Mouse (Mus musculus) testis, adult 2 months (tissue): ENCODE data around the gene Prtg. TPM values are rescaled to one million over a fixed set of nuclear protein-coding genes. Genes with fewer than 3 reads are reported as not detected.

ENCODE experiments used
- H3K27ac ChIP-seq: fragments of 200-500 bp; 2 replicates; pipeline ENCODE4 v1.5.1; 2012; ENCODE audit warnings: low read depth, low read length; ENCODE audit not compliant: control insufficient read depth, insufficient read depth
- H3K27me3 ChIP-seq: fragments of 200-500 bp; 2 replicates; pipeline ENCODE4 v1.6.1; 2012; ENCODE audit warnings: mild to moderate bottlenecking, low read length, moderate library complexity; ENCODE audit not compliant: control insufficient read depth, insufficient read depth
- H3K36me3 ChIP-seq: fragments of 200-500 bp; 2 replicates; pipeline ENCODE4 v1.6.1; 2012; ENCODE audit warnings: mild to moderate bottlenecking, low read length; ENCODE audit not compliant: control insufficient read depth, insufficient read depth
- H3K4me1 ChIP-seq: fragments of 200-500 bp; 2 replicates; pipeline ENCODE4 v1.6.1; 2012; ENCODE audit warnings: low read length; ENCODE audit not compliant: control insufficient read depth, insufficient read depth
- H3K4me3 ChIP-seq: fragments of 200-500 bp; 2 replicates; pipeline ENCODE4 v1.5.1; 2012; ENCODE audit warnings: low read depth, mild to moderate bottlenecking, low read length, moderate library complexity, mixed read lengths; ENCODE audit not compliant: control insufficient read depth
- CTCF ChIP-seq: fragments of 200-500 bp; IDR thresholded peaks from 2 replicates; pipeline ENCODE4 v1.5.1; 2012; ENCODE audit warnings: low read depth, mild to moderate bottlenecking, inconsistent platforms, low read length, moderate library complexity; ENCODE audit not compliant: control insufficient read depth, insufficient read depth, insufficient replicate concordance
- POLR2A ChIP-seq: fragments of 200-500 bp; IDR thresholded peaks from 2 replicates; pipeline ENCODE4 v1.6.1; 2012; ENCODE audit warnings: low read depth, mild to moderate bottlenecking, inconsistent platforms, low read length, moderate library complexity; ENCODE audit not compliant: control insufficient read depth
- polyA plus RNA-seq: library from polyadenylated mRNA; depleted of rRNA; stranded (reverse); fragments of >200 nt; gene quantifications from 2 replicates; pipeline ENCODE4 v1.2.3, GENCODE M21; 2012

The Prtg gene
- polyA plus RNA-seq, 1 experiment = 0.32 TPM

DNA sequence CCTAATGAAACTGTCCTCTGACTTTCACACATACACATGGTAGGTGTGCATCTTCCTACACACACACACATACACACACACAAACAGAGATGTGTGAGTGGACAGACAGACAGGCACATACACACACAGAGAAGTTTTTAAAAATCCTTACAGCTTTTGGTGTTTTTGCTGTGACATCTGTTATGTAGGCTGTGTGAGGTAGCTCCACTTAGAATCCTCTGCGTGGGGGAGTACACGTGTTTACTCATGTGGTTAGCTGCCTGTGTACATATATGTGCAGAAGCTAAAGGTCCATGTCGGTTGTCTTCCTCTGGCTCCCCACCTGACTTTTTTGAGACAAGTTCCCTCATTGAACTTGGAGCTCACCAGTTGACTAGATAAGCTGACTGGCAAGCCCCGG, 56.3 kb downstream of the Prtg start:
- H3K4me3 ChIP-seq = no peak overlapping the region
- no peaks in the 10 kb centered on the region for H3K36me3 ChIP-seq
- H3K27me3 ChIP-seq = no peaks in the 10 kb centered on the region
- no peak overlapping the region for H3K27ac ChIP-seq
- H3K4me1 ChIP-seq = no peaks in the 10 kb centered on the region
- no peak for TF ChIP-seq POLR2A
- no peak for TF ChIP-seq CTCF

GRCm38 (mm10) chr9:72863773-72864172, 57.1 kb downstream of the Prtg start:
- no peaks in the 10 kb centered on the region for H3K27me3 ChIP-seq
- no peak overlapping the region for H3K27ac ChIP-seq
- H3K36me3 ChIP-seq = no peaks in the 10 kb centered on the region
- H3K4me1 ChIP-seq = no peaks in the 10 kb centered on the region
- TF ChIP-seq POLR2A (no peak), CTCF (no peak)
- H3K4me3 ChIP-seq = no peak overlapping the region

DNA sequence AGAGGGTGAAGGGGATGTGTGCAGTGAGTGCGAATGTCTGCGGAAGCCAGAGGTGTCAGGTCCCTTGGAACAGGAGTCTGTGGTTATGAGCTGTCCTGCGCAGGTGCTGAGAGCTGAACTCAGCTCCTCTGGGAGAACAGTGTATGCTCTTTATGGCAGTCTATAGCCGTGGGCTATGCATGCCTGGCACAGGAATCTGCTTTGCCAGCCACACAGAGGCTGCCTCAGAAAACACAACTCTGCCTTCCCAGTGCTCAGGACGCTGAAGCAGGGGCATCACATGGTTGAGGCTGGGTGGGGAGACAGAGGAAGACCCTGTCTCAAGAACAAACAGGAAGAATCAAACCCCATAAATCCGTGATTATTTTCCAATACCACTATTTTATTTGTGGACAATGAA, 60.8 kb downstream of the Prtg start:
- no peaks in the 10 kb centered on the region for H3K36me3 ChIP-seq
- H3K4me1 ChIP-seq = peaks cover 2% of the 10 kb centered on the region; the same call in 1 of the 2 replicates
- no peak overlapping the region for H3K27ac ChIP-seq
- no peak for TF ChIP-seq POLR2A
- no peak for TF ChIP-seq CTCF
- H3K27me3 ChIP-seq = no peaks in the 10 kb centered on the region
- H3K4me3 ChIP-seq = no peak overlapping the region

- H3K27me3 ChIP-seq = no peaks in the 10 kb centered on the region
- TF ChIP-seq POLR2A = no peak
- TF ChIP-seq CTCF = no peak
- H3K27ac ChIP-seq = no peak overlapping the region
- peaks cover 2% of the 10 kb centered on the region; the same call in 1 of the 2 replicates for H3K4me1 ChIP-seq
- H3K36me3 ChIP-seq = no peaks in the 10 kb centered on the region
- no peak overlapping the region for H3K4me3 ChIP-seq
These were observed 62.1 kb downstream of the Prtg start for GRCm38 (mm10) chr9:72868774-72869173.

DNA sequence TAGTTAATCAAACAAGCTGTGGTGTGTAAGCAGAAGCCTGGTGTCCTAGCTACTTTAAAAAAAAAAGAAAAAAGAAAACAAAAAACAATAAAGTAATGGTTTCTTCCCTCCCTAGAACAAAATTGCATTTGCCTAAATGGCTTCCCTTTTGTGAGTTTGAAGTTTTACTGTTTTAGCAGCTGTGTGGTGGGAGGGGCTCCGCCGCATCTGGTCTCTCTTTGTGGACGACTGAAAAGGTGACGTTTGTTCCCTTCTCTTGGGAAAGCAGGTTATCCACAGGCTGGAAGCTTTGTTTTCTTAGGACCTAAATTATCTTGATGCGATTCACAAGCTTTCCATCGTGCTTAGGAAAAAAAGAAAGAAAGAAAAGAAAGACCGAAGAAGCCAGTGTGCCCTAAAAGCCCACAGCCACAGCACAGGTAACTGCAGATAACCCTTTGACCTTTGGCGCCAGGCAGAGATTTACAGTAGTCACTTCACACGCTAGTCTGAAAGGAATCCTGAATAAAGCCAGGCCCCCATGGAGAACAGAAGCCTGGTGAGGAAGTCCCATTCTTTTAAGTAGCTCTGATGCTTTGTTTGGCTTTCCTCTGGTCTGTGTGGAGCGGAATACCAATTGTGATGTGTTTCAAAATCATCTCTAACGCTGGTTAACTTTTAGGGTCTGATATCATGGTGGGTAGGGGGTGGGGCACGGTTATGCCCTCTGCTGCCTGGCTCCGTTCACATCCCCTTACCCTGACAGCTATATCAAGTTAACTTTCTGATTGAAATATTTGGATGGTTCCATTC, 65.0 kb downstream of the Prtg start:
- TF ChIP-seq POLR2A (no peak), CTCF (no peak)
- Histone ChIP-seq H3K4me1 (peaks cover 2% of the 10 kb centered on the region; the same call in 1 of the 2 replicates), H3K36me3 (no peaks in the 10 kb centered on the region), H3K27me3 (no peaks in the 10 kb centered on the region), H3K27ac (0 out of 2 replicates have a peak overlapping the region, but pooled peaks have one; percentile 8), H3K4me3 (no peak overlapping the region)

DNA sequence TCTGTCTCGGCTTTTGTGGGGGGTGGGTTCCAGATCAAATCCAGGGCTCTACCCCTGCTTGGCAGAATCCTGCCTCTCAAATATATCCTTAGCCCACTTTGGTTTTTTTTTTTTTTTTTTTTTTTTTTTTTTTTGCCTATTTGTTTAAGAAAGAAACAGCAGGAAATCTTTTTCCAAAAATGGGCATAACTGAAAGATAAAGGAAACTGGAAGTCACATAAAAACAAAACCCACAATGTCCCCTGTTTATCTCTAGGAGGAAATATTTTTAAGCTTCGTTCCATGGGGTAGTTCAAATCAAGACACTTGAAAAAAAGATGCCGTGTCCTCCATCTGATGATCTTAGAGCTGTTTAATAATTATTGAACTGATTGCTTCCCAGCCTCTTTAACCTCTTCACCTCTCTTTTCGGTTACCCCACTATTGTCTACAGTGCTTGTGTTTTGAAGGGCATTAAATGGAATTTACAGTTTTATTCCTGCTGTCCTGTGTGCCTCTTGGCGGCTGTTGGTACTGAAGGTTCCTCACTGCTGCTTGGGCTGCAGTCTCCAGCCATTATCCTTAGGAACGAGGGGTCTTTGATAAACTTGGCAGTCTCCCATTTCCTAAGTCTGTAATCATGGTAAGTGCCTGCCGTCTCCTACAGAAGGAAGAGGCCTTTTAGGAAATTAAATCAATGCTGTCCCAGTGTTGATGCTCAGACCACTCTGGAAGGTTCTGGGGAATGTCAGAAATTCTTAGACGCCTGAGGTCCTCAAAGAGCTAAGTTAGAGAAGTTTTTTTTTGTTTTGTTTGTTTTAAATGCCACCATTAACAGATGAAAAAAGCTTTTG, 65.8 kb downstream of the Prtg start:
- Histone ChIP-seq H3K27me3 (no peaks in the 10 kb centered on the region), H3K4me3 (no peak overlapping the region), H3K27ac (no peak overlapping the region), H3K4me1 (peaks cover 2% of the 10 kb centered on the region; the same call in 1 of the 2 replicates), H3K36me3 (no peaks in the 10 kb centered on the region)
- no peak for TF ChIP-seq CTCF
- no peak for TF ChIP-seq POLR2A

- H3K36me3 ChIP-seq = no peaks in the 10 kb centered on the region
- no peak for TF ChIP-seq POLR2A
- no peak overlapping the region for H3K4me3 ChIP-seq
- no peak overlapping the region for H3K27ac ChIP-seq
- H3K27me3 ChIP-seq = no peaks in the 10 kb centered on the region
- peaks cover 2% of the 10 kb centered on the region; the same call in 1 of the 2 replicates for H3K4me1 ChIP-seq
These were observed 69.2 kb downstream of the Prtg start for GRCm38 (mm10) chr9:72875878-72876277.
